Mouse (Mus musculus): ENCODE measurements around the gene Osbpl9. TPM values are rescaled to one million over a fixed set of nuclear protein-coding genes. Genes with fewer than 3 reads are reported as not detected.

Osbpl9 gene
- polyA plus RNA-seq, 1 experiment from 2014 or later = 92.1 TPM

GRCm38 (mm10) chr4:109122830-109123555, 79.1 kb downstream of the Osbpl9 start:
- H3K4me3 ChIP-seq = no peak overlapping the region
- ATAC-seq (ENCODE audit: low FRiP score) = no peak
- no peaks in the 10 kb centered on the region for H3K27me3 ChIP-seq
- H3K27ac ChIP-seq = no peak overlapping the region
- no peaks in the 10 kb centered on the region for H3K36me3 ChIP-seq
- no peak overlapping the region for H3K9ac ChIP-seq
- peaks cover 17% of the 10 kb centered on the region for H3K4me1 ChIP-seq (replicated peaks)
- H3K4me2 ChIP-seq = no peak overlapping the region
- WGBS = 84% methylated on average over 4 of the region's 4 CpGs
- no peaks in the 10 kb centered on the region for H3K9me3 ChIP-seq

GRCm38 (mm10) chr4:109120735-109121134, 81.3 kb downstream of the Osbpl9 start:
- WGBS = 87% methylated on average over 6 of the region's 6 CpGs
- no peak overlapping the region for H3K4me2 ChIP-seq
- H3K9ac ChIP-seq = no peak overlapping the region
- ATAC-seq (ENCODE audit: low FRiP score) = no peak
- no peaks in the 10 kb centered on the region for H3K9me3 ChIP-seq
- no peaks in the 10 kb centered on the region for H3K27me3 ChIP-seq
- no peak overlapping the region for H3K4me3 ChIP-seq
- H3K36me3 ChIP-seq = no peaks in the 10 kb centered on the region
- peaks cover 15% of the 10 kb centered on the region for H3K4me1 ChIP-seq (replicated peaks)
- H3K27ac ChIP-seq = no peak overlapping the region

DNA sequence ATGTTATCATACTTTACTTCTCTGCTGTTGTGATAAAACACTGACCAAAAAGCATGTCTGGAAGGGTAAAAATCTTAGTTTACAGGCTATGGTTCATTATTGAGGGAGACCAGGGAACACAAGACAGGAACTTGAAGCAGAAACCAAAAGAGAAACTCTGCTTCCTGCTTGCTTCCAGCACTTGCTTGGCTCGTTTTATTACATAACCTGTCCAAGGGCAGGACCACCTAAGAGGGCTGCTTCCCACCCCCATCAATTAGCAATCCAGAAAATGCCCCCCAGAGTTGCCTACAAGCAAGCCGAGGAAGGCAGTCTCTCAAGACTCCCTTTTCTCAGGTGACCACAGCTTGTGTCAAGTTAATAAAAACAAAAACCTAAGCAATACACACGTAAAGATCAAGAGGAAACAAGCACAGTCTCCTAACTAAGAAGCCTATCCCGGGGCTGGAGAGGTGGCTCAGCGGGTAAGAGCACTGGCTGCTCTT, 82.4 kb downstream of the Osbpl9 start:
- WGBS = 84% methylated on average over 5 of the region's 5 CpGs
- Histone ChIP-seq H3K4me1 (replicated peaks) (peaks cover 15% of the 10 kb centered on the region), H3K4me3 (no peak overlapping the region), H3K9ac (no peak overlapping the region), H3K4me2 (no peak overlapping the region), H3K27ac (no peak overlapping the region), H3K27me3 (no peaks in the 10 kb centered on the region), H3K9me3 (no peaks in the 10 kb centered on the region), H3K36me3 (no peaks in the 10 kb centered on the region)
- ATAC-seq (ENCODE audit: low FRiP score) = no peak

DNA sequence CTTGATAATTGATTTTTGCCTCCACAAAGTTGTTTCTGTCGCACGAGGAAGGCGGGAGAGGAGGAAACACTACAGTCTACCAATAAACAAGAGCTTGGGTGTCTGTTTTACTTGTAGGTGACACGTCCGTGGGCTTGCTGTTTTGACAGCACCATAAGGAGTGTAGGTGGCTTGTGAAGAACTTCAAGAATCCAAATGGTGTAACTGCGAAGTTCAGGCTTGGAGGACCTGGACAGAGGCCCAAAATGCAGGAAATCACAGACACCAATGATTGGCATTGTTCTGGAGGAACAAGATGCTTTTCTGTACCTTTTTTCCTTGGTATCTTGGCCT, 83.8 kb downstream of the Osbpl9 start:
- Histone ChIP-seq H3K4me1 (replicated peaks) (peaks cover 16% of the 10 kb centered on the region), H3K9me3 (no peaks in the 10 kb centered on the region), H3K36me3 (no peaks in the 10 kb centered on the region), H3K27ac (peak overlapping the region; percentile 78), H3K27me3 (no peaks in the 10 kb centered on the region), H3K4me3 (peak overlapping the region; percentile 50), H3K4me2 (peak overlapping the region; percentile 74), H3K9ac (peak overlapping the region; percentile 75)
- 4% methylated on average over 6 of the region's 6 CpGs for WGBS
- no peak; the same call in none of the 2 replicates for ATAC-seq (ENCODE audit: low FRiP score)

- Histone ChIP-seq H3K4me3 (peak overlapping the region; percentile 50), H3K36me3 (no peaks in the 10 kb centered on the region), H3K4me2 (peak overlapping the region; percentile 74), H3K9ac (peak overlapping the region; percentile 75), H3K9me3 (no peaks in the 10 kb centered on the region), H3K27me3 (no peaks in the 10 kb centered on the region), H3K27ac (peak overlapping the region; percentile 78), H3K4me1 (replicated peaks) (peaks cover 21% of the 10 kb centered on the region)
- under 1% methylated on average over 37 of the region's 46 CpGs for WGBS
- peak; percentile 98 for ATAC-seq (ENCODE audit: low FRiP score)
Observed at GRCm38 (mm10) chr4:109117596-109118326, 84.3 kb downstream of the Osbpl9 start.

DNA sequence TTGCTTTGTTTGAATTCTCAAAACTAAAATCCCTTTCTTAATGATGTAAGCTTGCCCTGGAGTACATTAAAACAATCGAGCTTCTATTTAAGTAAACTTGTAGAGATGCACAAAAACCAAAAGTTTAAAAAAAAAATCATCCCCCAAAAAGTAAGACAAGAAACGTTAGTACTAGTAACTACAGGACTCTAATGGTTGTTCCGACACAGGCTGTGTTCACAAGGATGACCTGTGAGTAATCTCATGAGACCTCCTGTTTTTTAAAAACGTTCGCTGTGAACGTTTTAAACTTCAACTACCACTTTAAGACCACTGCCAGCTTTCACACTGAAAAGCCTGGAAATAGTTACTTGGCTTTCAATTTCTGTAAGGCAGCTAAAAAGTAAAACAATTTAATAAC, 85.1 kb downstream of the Osbpl9 start:
- WGBS = 61% methylated on average over 6 of the region's 6 CpGs
- Histone ChIP-seq H3K36me3 (no peaks in the 10 kb centered on the region), H3K4me3 (no peak overlapping the region), H3K9ac (no peak overlapping the region), H3K4me1 (replicated peaks) (peaks cover 21% of the 10 kb centered on the region), H3K27ac (no peak overlapping the region), H3K27me3 (no peaks in the 10 kb centered on the region), H3K9me3 (no peaks in the 10 kb centered on the region), H3K4me2 (peak overlapping the region; percentile 74)
- ATAC-seq (ENCODE audit: low FRiP score) = no peak

DNA sequence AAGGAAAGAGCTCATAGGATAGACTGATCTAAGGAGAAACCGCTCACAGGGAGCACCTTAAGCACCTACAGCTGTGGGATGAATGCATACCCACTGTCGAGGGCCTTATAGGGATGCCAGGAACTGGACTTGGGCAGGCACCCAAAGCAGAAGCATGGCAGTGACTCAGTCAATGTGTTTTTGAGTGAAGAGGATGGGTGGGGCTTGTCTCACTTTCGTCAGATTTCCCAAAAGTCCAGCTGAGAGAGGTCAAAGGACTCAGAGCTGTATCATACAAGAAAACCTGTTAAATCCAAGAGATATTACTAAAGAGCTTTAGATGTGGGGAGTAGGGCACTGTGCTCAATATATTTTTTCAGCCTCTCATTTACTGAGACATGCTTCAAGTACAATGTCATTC, 85.6 kb downstream of the Osbpl9 start:
- Histone ChIP-seq H3K27me3 (no peaks in the 10 kb centered on the region), H3K4me2 (no peak overlapping the region), H3K27ac (no peak overlapping the region), H3K9ac (no peak overlapping the region), H3K36me3 (no peaks in the 10 kb centered on the region), H3K9me3 (no peaks in the 10 kb centered on the region), H3K4me3 (no peak overlapping the region), H3K4me1 (replicated peaks) (peaks cover 21% of the 10 kb centered on the region)
- 80% methylated on average over 3 of the region's 3 CpGs for WGBS
- ATAC-seq (ENCODE audit: low FRiP score) = no peak

- H3K4me3 ChIP-seq = no peak overlapping the region
- ATAC-seq (ENCODE audit: low FRiP score) = no peak
- H3K27me3 ChIP-seq = no peaks in the 10 kb centered on the region
- WGBS = 56% methylated on average over 1 of the region's 1 CpGs
- H3K9me3 ChIP-seq = no peaks in the 10 kb centered on the region
- no peaks in the 10 kb centered on the region for H3K36me3 ChIP-seq
- no peak overlapping the region for H3K9ac ChIP-seq
- H3K27ac ChIP-seq = no peak overlapping the region
- no peak overlapping the region for H3K4me2 ChIP-seq
- peaks cover 21% of the 10 kb centered on the region for H3K4me1 ChIP-seq (replicated peaks)
Observed at GRCm38 (mm10) chr4:109115742-109116141, 86.3 kb downstream of the Osbpl9 start.

GRCm38 (mm10) chr4:109114308-109114707, 87.8 kb downstream of the Osbpl9 start:
- Histone ChIP-seq H3K9ac (no peak overlapping the region), H3K4me1 (replicated peaks) (peaks cover 21% of the 10 kb centered on the region), H3K9me3 (no peaks in the 10 kb centered on the region), H3K27me3 (no peaks in the 10 kb centered on the region), H3K36me3 (no peaks in the 10 kb centered on the region), H3K4me3 (no peak overlapping the region), H3K4me2 (no peak overlapping the region), H3K27ac (no peak overlapping the region)
- no peak for ATAC-seq (ENCODE audit: low FRiP score)
- 84% methylated on average over 1 of the region's 1 CpGs for WGBS

DNA sequence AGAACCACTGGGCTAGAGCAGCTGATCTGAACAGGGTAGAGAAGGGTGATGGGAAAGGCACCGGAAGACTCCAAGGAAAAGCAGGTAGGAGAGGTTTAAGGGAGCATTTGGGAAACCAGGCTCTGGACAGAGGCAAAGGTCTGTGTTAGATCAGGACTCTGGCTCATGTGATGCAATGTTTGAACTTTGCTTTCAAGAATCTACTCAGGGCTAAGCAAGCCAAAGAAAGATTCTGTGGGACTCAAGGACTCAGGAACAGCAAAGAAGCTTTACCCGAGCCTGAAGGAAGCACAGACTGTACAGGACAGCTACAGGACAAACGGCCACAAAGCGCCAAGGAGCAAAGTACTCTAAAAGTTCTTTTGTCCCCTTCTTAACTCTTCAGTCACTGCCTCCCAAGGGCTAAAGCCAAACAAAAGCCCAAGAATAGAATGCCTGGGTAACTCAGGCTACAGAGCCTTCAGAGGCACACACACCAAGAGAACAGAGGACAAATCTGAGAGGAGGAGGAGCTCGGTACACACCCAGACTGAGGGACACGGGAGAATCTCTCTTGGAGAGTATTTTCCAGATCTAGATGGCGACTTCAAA, 89.1 kb downstream of the Osbpl9 start:
- H3K27me3 ChIP-seq = no peaks in the 10 kb centered on the region
- no peak overlapping the region for H3K4me2 ChIP-seq
- H3K9me3 ChIP-seq = no peaks in the 10 kb centered on the region
- no peak overlapping the region; the same call in 1 of the 2 replicates for H3K27ac ChIP-seq
- no peak overlapping the region for H3K4me3 ChIP-seq
- H3K4me1 ChIP-seq (replicated peaks) = peaks cover 15% of the 10 kb centered on the region
- no peak for ATAC-seq (ENCODE audit: low FRiP score)
- H3K9ac ChIP-seq = no peak overlapping the region
- 37% methylated on average over 7 of the region's 7 CpGs for WGBS
- no peaks in the 10 kb centered on the region for H3K36me3 ChIP-seq

DNA sequence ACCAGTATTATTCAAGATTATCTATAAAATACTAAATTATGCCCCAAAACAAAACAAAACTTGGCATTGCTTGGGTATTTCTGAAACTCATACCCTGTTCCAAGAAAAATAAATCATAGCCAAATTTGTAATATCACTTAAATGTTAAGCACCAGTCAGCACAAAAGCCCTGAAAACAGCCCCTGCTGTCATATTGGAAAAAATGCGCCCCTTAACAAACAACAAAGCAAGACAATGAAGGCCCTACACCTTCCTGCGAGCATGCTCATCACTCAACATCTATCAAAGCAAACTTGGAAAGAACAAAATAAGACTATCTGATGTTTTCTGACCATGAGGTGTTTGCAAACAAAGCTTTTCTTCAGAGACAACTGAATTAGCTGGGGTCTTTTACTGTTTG, 91.1 kb downstream of the Osbpl9 start:
- Histone ChIP-seq H3K9ac (no peak overlapping the region), H3K27ac (no peak overlapping the region), H3K9me3 (no peaks in the 10 kb centered on the region), H3K36me3 (no peaks in the 10 kb centered on the region), H3K27me3 (no peaks in the 10 kb centered on the region), H3K4me1 (replicated peaks) (peaks cover 6% of the 10 kb centered on the region), H3K4me3 (no peak overlapping the region), H3K4me2 (no peak overlapping the region)
- ATAC-seq (ENCODE audit: low FRiP score) = no peak
- WGBS = 90% methylated on average over 2 of the region's 2 CpGs

DNA sequence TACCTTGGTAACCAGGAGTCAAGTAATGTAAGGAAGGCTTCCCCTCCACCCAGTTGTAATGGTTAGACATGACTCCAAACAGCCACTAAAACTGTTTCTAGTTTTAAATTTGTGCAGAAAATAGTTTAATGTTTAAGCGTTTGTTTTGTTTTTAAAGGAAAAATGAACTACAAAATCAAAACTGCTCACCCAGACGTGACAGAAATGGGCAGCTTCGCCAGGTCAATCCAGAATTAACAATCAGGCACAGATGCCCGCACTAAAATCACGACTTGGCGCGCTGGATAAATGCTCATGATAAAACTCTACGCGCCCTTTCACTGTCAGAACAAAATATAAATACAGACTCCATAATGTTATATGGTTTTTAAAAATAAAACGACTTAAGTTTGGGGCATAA, 92.4 kb downstream of the Osbpl9 start:
- H3K27ac ChIP-seq = no peak overlapping the region
- H3K4me1 ChIP-seq (replicated peaks) = peaks cover 6% of the 10 kb centered on the region
- no peaks in the 10 kb centered on the region for H3K36me3 ChIP-seq
- H3K9ac ChIP-seq = no peak overlapping the region
- no peak overlapping the region for H3K4me3 ChIP-seq
- WGBS = 93% methylated on average over 10 of the region's 10 CpGs
- no peak overlapping the region for H3K4me2 ChIP-seq
- ATAC-seq (ENCODE audit: low FRiP score) = no peak
- H3K27me3 ChIP-seq = no peaks in the 10 kb centered on the region
- H3K9me3 ChIP-seq = no peaks in the 10 kb centered on the region
